Mouse (Mus musculus) adipocyte (in vitro differentiated cells): ENCODE measurements around the gene Mia.

Source experiments
- DNase-seq: peaks from one replicate; pipeline ENCODE4 v3.0.0-alpha.2; 2016; ENCODE audit warnings: low spot score

The Mia gene

GRCm38 (mm10) chr7:27180837-27181695 lies at the start of gene Mia, which contains the start of gene Gm21983:
TSS of gene Mia (minus strand) at chr7:27181157.
TSS of gene Gm21983 (minus strand) at chr7:27181086.
- no peak for DNase-seq

GRCm38 (mm10) chr7:27228865-27229264 lies 47.9 kb upstream of the Mia start:
- no peak for DNase-seq

- DNase-seq: peak; percentile 92
Observed at GRCm38 (mm10) chr7:27228281-27228821, 47.4 kb upstream of the Mia start, which contains the start of gene Itpkc. TSS of gene Itpkc (minus strand) at chr7:27228661.

GRCm38 (mm10) chr7:27227676-27228075 lies 46.7 kb upstream of the Mia start:
- DNase-seq: peak; percentile 45

- DNase-seq: no peak
Observed at GRCm38 (mm10) chr7:27227276-27227675, 46.3 kb upstream of the Mia start.

- no peak for DNase-seq
Observed at GRCm38 (mm10) chr7:27224877-27225575, 44.1 kb upstream of the Mia start.

GRCm38 (mm10) chr7:27222538-27222937 lies 41.6 kb upstream of the Mia start:
- DNase-seq: no peak

- DNase-seq: no peak
Observed at GRCm38 (mm10) chr7:27221939-27222338, 41.0 kb upstream of the Mia start.

GRCm38 (mm10) chr7:27219937-27220336 lies 39.0 kb upstream of the Mia start:
- no peak for DNase-seq

GRCm38 (mm10) chr7:27218586-27218985 lies 37.6 kb upstream of the Mia start:
- DNase-seq: peak; percentile 70

GRCm38 (mm10) chr7:27212626-27213025 lies 31.7 kb upstream of the Mia start:
- DNase-seq: no peak

GRCm38 (mm10) chr7:27203730-27204449 lies 22.9 kb upstream of the Mia start:
- DNase-seq: no peak

- no peak for DNase-seq
Observed at GRCm38 (mm10) chr7:27198779-27199178, 17.8 kb upstream of the Mia start.

GRCm38 (mm10) chr7:27198355-27198754 lies 17.4 kb upstream of the Mia start:
- DNase-seq: peak; percentile 14

GRCm38 (mm10) chr7:27197634-27198033 lies 16.7 kb upstream of the Mia start:
- no peak for DNase-seq

- no peak for DNase-seq
Observed at GRCm38 (mm10) chr7:27197136-27197535, 16.2 kb upstream of the Mia start.

- DNase-seq: peak; percentile 99
Observed at GRCm38 (mm10) chr7:27195681-27196611, 15.0 kb upstream of the Mia start, which contains the start of the genes BC024978 and Snrpa. TSS of gene BC024978 (plus strand) at chr7:27195781. TSS of gene Snrpa (minus strand) at chr7:27196271.

- no peak for DNase-seq
Observed at GRCm38 (mm10) chr7:27193731-27194130, 12.8 kb upstream of the Mia start.

GRCm38 (mm10) chr7:27192434-27192833 lies 11.5 kb upstream of the Mia start:
- no peak for DNase-seq

- DNase-seq: no peak
Observed at GRCm38 (mm10) chr7:27189271-27189931, 8.4 kb upstream of the Mia start.
